ENCODE assay signal across 9 mouse cellular contexts in genomic region chr7:48928364-48928763, GRCm38 (mm10). TPM values are rescaled to one million over a fixed set of nuclear protein-coding genes. Genes with fewer than 3 reads are reported as not detected.
DNase-seq lines count a peak whose midpoint lies in the region; ATAC-seq and TF ChIP-seq lines count a peak whose summit lies in the region.
"Had no signal": no experiment of that assay in that cellular context is flagged by ENCODE, and none has a peak within 500 bp of the region (broad histone marks: within the 10 kb centered on the region; RNA-seq: fewer than 3 reads in every experiment).

No protein-coding gene starts in this region.

- no peak for TF ChIP-seq EP300 in lung, postnatal 0 days (IDR thresholded peaks at IDR 0.05)

- DNase-seq in A20 (ENCODE audit: low read depth, low spot score), result peak; percentile 45
- DNase-seq in Muller cell, postnatal 12 days (ENCODE audit: inconsistent ontology term), result peak; percentile 66
- peak; percentile 76 for DNase-seq in cerebellum, adult 9-11 months
- DNase-seq in gastrocnemius, postnatal 4 days (ENCODE audit: low spot score in 2 of 2), result peak; percentile 35 to 59
- peak; percentile 67 for DNase-seq in layer of hippocampus, adult 11-12 months (ENCODE audit: low spot score)
- DNase-seq in lung, postnatal 0 days (ENCODE audit: low spot score), result peak; percentile 75
- DNase-seq in retina, embryonic 14.5 days (ENCODE audit: low spot score), result peak; percentile 82
- DNase-seq in urinary bladder, postnatal 36 days (ENCODE audit: low spot score in 2 of 2), result peak; percentile 31 to 55

- H3K36me3 ChIP-seq in lung, postnatal 0 days (ENCODE audit: insufficient read depth, low read length), result no peaks in the 10 kb centered on the region
- H3K36me3 ChIP-seq: stomach, embryonic 15.5 days had no signal

- no peak overlapping the region for H3K9ac ChIP-seq in lung, postnatal 0 days (replicated peaks; ENCODE audit: low read depth)
- H3K9ac ChIP-seq: stomach, embryonic 15.5 days had no signal

- ATAC-seq in lung, postnatal 0 days, result peak; percentile 70

- no peaks in the 10 kb centered on the region for H3K27me3 ChIP-seq in lung, postnatal 0 days (replicated peaks; ENCODE audit: insufficient read depth, low read length)
- H3K27me3 ChIP-seq: stomach, embryonic 15.5 days had no signal

- H3K4me1 ChIP-seq in lung, postnatal 0 days (ENCODE audit: insufficient read depth, low read depth, low read length), result no peaks in the 10 kb centered on the region; the same call in 1 of the 2 replicates

- H3K4me2 ChIP-seq in lung, postnatal 0 days (replicated peaks; ENCODE audit: low read depth, low read length), result no peak overlapping the region
- H3K4me2 ChIP-seq: stomach, embryonic 15.5 days had no signal

- peak; percentile 89 for TF ChIP-seq CTCF in lung, postnatal 0 days (IDR thresholded peaks at IDR 0.05)

- H3K4me3 ChIP-seq in lung, postnatal 0 days (ENCODE audit: low read depth, low read length), result no peak overlapping the region
- H3K4me3 ChIP-seq: stomach, embryonic 15.5 days had no signal

- no peaks in the 10 kb centered on the region for H3K9me3 ChIP-seq in lung, postnatal 0 days (ENCODE audit: low read length)
- H3K9me3 ChIP-seq: stomach, embryonic 15.5 days had no signal

- no peak overlapping the region for H3K27ac ChIP-seq in lung, postnatal 0 days (ENCODE audit: low read length)
- H3K27ac ChIP-seq: stomach, embryonic 15.5 days had no signal

- 2% methylated on average over 3 of the region's 3 CpGs for WGBS in lung, postnatal 0 days

RNA-seq across cellular contexts. Expression of gene Nav2, which starts 19.8 kb away (rescaled TPM):
- total RNA-seq in gastrocnemius, postnatal 4 days (2021), result 10 to 100 TPM; 79.5 to 86.2 TPM
- 22.4 and 25.8 TPM in 2 replicates for polyA plus RNA-seq in lung, postnatal 0 days (2015; fragmentation: Nextera tagmentation; extraction: Ambion mirVana)

RNA-seq across cellular contexts. Expression of gene E2f8, which starts 47.0 kb away (rescaled TPM):
- 10 to 100 TPM; 11.7 to 12.8 TPM for total RNA-seq in gastrocnemius, postnatal 4 days (2021)
- 0.93 and 1.5 TPM in 2 replicates for polyA plus RNA-seq in lung, postnatal 0 days (2015; fragmentation: Nextera tagmentation; extraction: Ambion mirVana)
